Mouse (Mus musculus) inflammation-experienced regulatory T-cells (primary cell): ENCODE measurements around the gene I830077J02Rik. TPM values are rescaled to one million over a fixed set of nuclear protein-coding genes. Genes with fewer than 3 reads are reported as not detected.

Experiments used
- polyA plus RNA-seq, 2 experiments: library from polyadenylated mRNA; unstranded; fragments of 100-300 nt; shearing (Covaris generic); gene quantifications; one replicate each; pipeline ENCODE4 v1.2.1; 2017

Gene I830077J02Rik
- 1 to 10 TPM; 1.3 to 2.0 TPM for polyA plus RNA-seq

GRCm38 (mm10) chr3:105932240-105933071 lies at the start of gene I830077J02Rik:
Gene I830077J02Rik, minus strand, starts transcription at chr3:105932664.

GRCm38 (mm10) chr3:105973411-105973810 lies 40.9 kb upstream of the I830077J02Rik start, which contains the start of gene Ovgp1:
Gene Ovgp1, plus strand, starts transcription at chr3:105973711.

GRCm38 (mm10) chr3:105959999-105960398 lies 27.5 kb upstream of the I830077J02Rik start, which contains the start of gene Atp5f1:
Gene Atp5f1, minus strand, starts transcription at chr3:105960099.

GRCm38 (mm10) chr3:105958974-105959580 lies 26.6 kb upstream of the I830077J02Rik start, which contains the start of gene Wdr77:
Gene Wdr77, plus strand, starts transcription at chr3:105959369.

Other genes starting within 250 kb of the I830077J02Rik start
- 10 to 100 TPM; 35.6 to 37.2 TPM for gene Ddx20, start 245.1 kb downstream of the I830077J02Rik start, polyA plus RNA-seq
- 10 to 100 TPM in 1 of 2 experiments, 1 to 10 TPM in 1; 1.9 to 11.0 TPM for gene Inka2, start 228.1 kb downstream of the I830077J02Rik start, polyA plus RNA-seq
- 100 to 1,000 TPM; 261 to 298 TPM for gene Rap1a, start 131.3 kb downstream of the I830077J02Rik start, polyA plus RNA-seq
- under 1 TPM in 1 of 2 experiments, not detected in 1; 0.42 TPM for gene Adora3, start 61.8 kb downstream of the I830077J02Rik start, polyA plus RNA-seq
- gene Tmigd3, start 61.8 kb downstream of the I830077J02Rik start, polyA plus RNA-seq = not detected
- 10 to 100 TPM; 69.1 to 76.9 TPM for gene Wdr77, start 26.7 kb upstream of the I830077J02Rik start, polyA plus RNA-seq
- gene Atp5f1, start 27.4 kb upstream of the I830077J02Rik start, polyA plus RNA-seq = 100 to 1,000 TPM; 327 to 349 TPM
- gene Ovgp1, start 41.0 kb upstream of the I830077J02Rik start, polyA plus RNA-seq = 1 to 10 TPM; 5.0 to 5.3 TPM
- gene Pifo, start 82.0 kb upstream of the I830077J02Rik start, polyA plus RNA-seq = under 1 TPM; 0.70 to 0.77 TPM
- 10 to 100 TPM in 1 of 2 experiments, 1 to 10 TPM in 1; 8.1 to 11.5 TPM for gene Chil5, start 100.2 kb upstream of the I830077J02Rik start, polyA plus RNA-seq
- gene Chia1, start 180.6 kb upstream of the I830077J02Rik start, polyA plus RNA-seq = 1,000 to 10,000 TPM in 1 of 2 experiments, 1 to 10 TPM in 1; 1.7 to 2,555 TPM
- under 1 TPM in 1 of 2 experiments, not detected in 1; 0.21 TPM for gene Chil3, start 234.9 kb upstream of the I830077J02Rik start, polyA plus RNA-seq